Mouse (Mus musculus) urinary bladder, postnatal 25 days (tissue): Measurements from ENCODE around the gene Pde11a.

ENCODE experiments used
- DNase-seq: peaks from one replicate; pipeline ENCODE4 v3.0.0; 2022; ENCODE audit warnings: low spot score

The Pde11a gene

GRCm38 (mm10) chr2:75953320-75953719 is 385.3 kb downstream of the Pde11a start:
- no peak for DNase-seq

- no peak for DNase-seq
These were observed 387.9 kb downstream of the Pde11a start for GRCm38 (mm10) chr2:75950685-75951084.
